Mouse (Mus musculus) lung, postnatal 10 days (tissue): ENCODE measurements at regions not wholly inside any gene's neighbourhood (a gene's known extent, or its start where the extent isn't known, plus 50 kb on each side); places are given as distances from the start of the nearest gene placed in this dataset.

Experiments used
- DNase-seq: peaks from one replicate; pipeline ENCODE4 v3.0.0; 2021

DNA sequence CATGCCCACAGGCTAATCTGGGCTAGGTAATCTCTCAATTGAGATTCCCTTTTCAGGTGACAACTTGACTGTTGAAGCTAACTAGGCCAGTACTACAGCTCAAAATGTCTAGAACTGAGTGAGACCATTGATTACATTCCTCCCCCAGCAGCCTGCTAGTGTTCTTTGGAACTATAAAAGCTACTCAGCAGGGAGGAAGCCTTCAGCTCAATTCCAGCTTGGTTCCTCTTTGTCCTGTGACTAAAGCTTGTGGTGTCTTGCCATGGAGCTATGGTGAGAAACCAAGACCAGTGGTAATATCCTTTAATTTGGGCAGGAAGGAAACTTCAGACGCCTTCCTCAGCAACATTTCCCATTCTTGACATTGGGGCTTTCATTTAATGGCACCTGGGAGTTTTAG is 52.9 kb upstream of the Ccser1 start:
- no peak for DNase-seq

DNA sequence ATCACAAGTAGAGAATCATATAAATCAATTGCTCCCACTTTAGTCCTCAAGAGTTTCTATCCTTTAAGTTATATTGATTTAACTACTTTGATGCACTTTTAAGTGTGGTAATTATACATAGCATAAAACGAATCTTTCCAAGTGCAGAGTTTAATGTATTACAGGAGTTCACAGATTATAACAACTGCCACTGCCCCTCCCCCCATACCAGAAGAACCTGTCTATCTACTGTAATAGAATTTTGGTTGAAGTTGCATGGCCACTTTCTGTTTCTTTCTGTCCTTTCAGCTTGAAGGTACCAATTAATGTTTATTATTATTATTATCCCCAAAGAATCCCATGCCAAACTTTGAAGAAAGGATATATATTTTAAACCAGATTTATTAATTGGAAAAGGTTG is 51.9 kb upstream of the Ccser1 start:
- no peak for DNase-seq
